Mouse (Mus musculus) CH12.LX (cell line): ENCODE measurements at regions not wholly inside any gene's neighbourhood (a gene's known extent, or its start where the extent isn't known, plus 50 kb on each side); places are given as distances from the start of the nearest gene placed in this dataset.

ENCODE experiments used
- CHD2 ChIP-seq: IDR thresholded peaks from 2 replicates; pipeline ENCODE4 v1.6.1; 2011; ENCODE audit warnings: low read length, improper control_type of control experiment
- CTCF ChIP-seq, 2 experiments: IDR thresholded peaks in 1 of 2; conservative IDR thresholded peaks in 1 of 2; 2 replicates each; pipeline ENCODE4 v1.5.1; 2011 to 2012; ENCODE audit warnings: low read depth in 2 of 2, low read length in 2 of 2, improper control_type of control experiment in 1 of 2, inconsistent platforms in 1 of 2, mild to moderate bottlenecking in 1 of 2, moderate library complexity in 1 of 2
- E2F4 ChIP-seq: IDR thresholded peaks from 2 replicates; pipeline ENCODE4 v1.6.1; 2011; ENCODE audit warnings: low read depth, low read length, improper control_type of control experiment; ENCODE audit not compliant: insufficient replicate concordance
- EP300 ChIP-seq: IDR thresholded peaks from 2 replicates; pipeline ENCODE4 v1.6.1; 2011; ENCODE audit warnings: low read length, improper control_type of control experiment
- ETS1 ChIP-seq: conservative IDR thresholded peaks from 2 replicates; pipeline ENCODE4 v1.6.1; 2012; ENCODE audit warnings: low read depth, mild to moderate bottlenecking, inconsistent platforms, low read length, improper control_type of control experiment, moderate library complexity
- GABPA ChIP-seq: IDR thresholded peaks from 2 replicates; pipeline ENCODE4 v1.6.1; 2012; ENCODE audit warnings: low read depth, low read length, improper control_type of control experiment, inconsistent platforms; ENCODE audit not compliant: insufficient replicate concordance
- HCFC1 ChIP-seq: IDR thresholded peaks from 2 replicates; pipeline ENCODE4 v1.6.1; 2012; ENCODE audit warnings: low read depth, mild to moderate bottlenecking, inconsistent platforms, low read length, improper control_type of control experiment
- JUND ChIP-seq: conservative IDR thresholded peaks from 2 replicates; pipeline ENCODE4 v1.6.1; 2011; ENCODE audit warnings: low read depth, low read length, improper control_type of control experiment
- POLR2A ChIP-seq: IDR thresholded peaks from 2 replicates; pipeline ENCODE4 v1.6.1; 2011; ENCODE audit warnings: low read depth, mild to moderate bottlenecking, improper control_type of control experiment, low read length
- RAD21 ChIP-seq: IDR thresholded peaks from 2 replicates; pipeline ENCODE4 v1.6.1; 2011; ENCODE audit warnings: low read depth, mild to moderate bottlenecking, low read length, improper control_type of control experiment, moderate library complexity
- RCOR1 ChIP-seq: conservative IDR thresholded peaks from 2 replicates; pipeline ENCODE4 v1.6.1; 2012; ENCODE audit warnings: low read depth, mild to moderate bottlenecking, inconsistent platforms, low read length, improper control_type of control experiment
- SIN3A ChIP-seq: IDR thresholded peaks from 2 replicates; pipeline ENCODE4 v1.6.1; 2012; ENCODE audit warnings: low read length, improper control_type of control experiment, inconsistent platforms
- USF1 ChIP-seq: IDR thresholded peaks from 2 replicates; pipeline ENCODE4 v1.6.1; 2014; ENCODE audit warnings: low read depth, mild to moderate bottlenecking, inconsistent platforms, low read length, improper control_type of control experiment
- ZKSCAN1 ChIP-seq: IDR thresholded peaks from 2 replicates; pipeline ENCODE4 v1.6.1; 2012; ENCODE audit warnings: low read depth, inconsistent platforms, low read length, improper control_type of control experiment, borderline replicate concordance

DNA sequence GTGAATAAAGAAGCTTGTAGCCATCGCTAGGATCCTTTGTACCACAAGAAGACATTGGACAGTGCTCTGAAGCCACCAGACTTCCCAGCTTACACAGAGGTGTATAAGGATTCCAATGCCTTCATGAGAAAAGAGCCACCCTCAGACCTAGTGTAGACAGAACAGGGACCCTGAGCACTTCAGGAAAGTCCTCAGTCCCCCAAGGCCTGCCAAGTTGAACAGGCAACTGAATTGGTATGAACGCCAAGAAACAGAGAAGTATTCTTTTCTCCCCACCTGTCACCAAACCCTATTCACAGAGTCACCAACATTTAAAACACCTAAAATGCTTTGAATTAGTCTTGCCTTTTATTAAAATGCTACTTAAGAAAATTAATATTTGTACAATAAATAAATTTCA lies 200.3 kb downstream of the Galc start:
- TF ChIP-seq USF1 (no peak), CTCF (conservative IDR thresholded peaks at IDR 0.05 in 1 of 2, IDR thresholded peaks at IDR 0.05 in 1 of 2; ENCODE audit: low read depth in 2 of 2, low read length in 2 of 2) (no peak), RCOR1 (no peak), HCFC1 (no peak), RAD21 (no peak), CHD2 (no peak), POLR2A (no peak), GABPA (no peak), SIN3A (no peak), JUND (no peak), ETS1 (no peak), ZKSCAN1 (no peak), EP300 (no peak), E2F4 (no peak)
